Mouse (Mus musculus): ENCODE data around the gene Pim1.

DNA sequence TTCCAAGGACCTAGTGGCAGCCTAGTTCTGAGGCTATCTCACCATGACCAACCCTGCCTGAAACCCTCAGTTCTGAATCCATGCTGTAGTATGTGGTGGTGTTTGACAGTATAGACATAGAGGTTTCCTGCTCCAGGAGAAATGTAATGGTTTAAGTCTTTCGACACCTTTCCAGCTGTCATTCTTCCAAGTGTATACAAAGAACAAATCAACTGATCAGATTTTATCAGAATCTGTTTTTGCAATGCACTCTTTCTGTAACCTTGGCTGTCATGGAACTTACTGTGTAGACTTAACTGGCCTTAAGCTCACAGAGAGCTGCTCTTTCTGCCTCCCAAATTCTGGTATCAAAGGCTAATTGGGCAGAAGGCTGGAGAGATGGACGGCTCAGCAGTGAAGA lies 33.6 kb upstream of the Pim1 start:
- TF ChIP-seq ZC3H11A (IDR thresholded peaks at IDR 0.05; ENCODE audit: borderline replicate concordance, low read depth, low read length) (no peak), ZNF384 (IDR thresholded peaks at IDR 0.05; ENCODE audit: low read depth, low read length) (no peak), MAFK (IDR thresholded peaks at IDR 0.05; ENCODE audit: insufficient read depth, low read depth, low read length) (no peak)

Measured in ES-E14 (cell line).